Mouse (Mus musculus) erythroblast, embryonic 14.5 days (primary cell): Measurements from ENCODE around the gene Dnmt3a.

ENCODE experiments used
- GATA1 ChIP-seq: IDR thresholded peaks from 2 replicates; pipeline ENCODE4 v1.6.1; 2012; ENCODE audit warnings: low read length, inconsistent platforms, mixed read lengths
- TAL1 ChIP-seq: IDR thresholded peaks from 3 replicates; pipeline ENCODE4 v1.6.1; 2012; ENCODE audit warnings: low read length, inconsistent platforms, mixed read lengths

- TF ChIP-seq GATA1: no peak
- no peak for TF ChIP-seq TAL1
Measured at GRCm38 (mm10) chr12:3809520-3810180, 3.8 kb downstream of the Dnmt3a start.
